Mouse (Mus musculus) megakaryocyte-erythroid progenitor cell, adult 5-6 weeks (primary cell): Measurements from ENCODE around the gene L3mbtl4. TPM values are rescaled to one million over a fixed set of nuclear protein-coding genes. Genes with fewer than 3 reads are reported as not detected.

ENCODE experiments used
- ATAC-seq: replicated peaks from 2 replicates; pipeline ENCODE4 v1.8.0; 2016; ENCODE audit warnings: mild to moderate bottlenecking, inconsistent platforms; ENCODE audit not compliant: severe bottlenecking, poor library complexity, low FRiP score, low TSS enrichment
- total RNA-seq, 2 experiments: library from RNA; stranded (forward) in 1 of 2; stranded (reverse) in 1 of 2; fragments of 200-1000, 215-1000 nt in 1 of 2; fragments of >200 nt in 1 of 2; fragmentation: Nextera tagmentation in 1 of 2; gene quantifications; 2 replicates each; pipeline ENCODE4 v1.2.3; 2014 to 2017

Gene L3mbtl4
- total RNA-seq, 2 experiments from 2014 or later: not detected

DNA sequence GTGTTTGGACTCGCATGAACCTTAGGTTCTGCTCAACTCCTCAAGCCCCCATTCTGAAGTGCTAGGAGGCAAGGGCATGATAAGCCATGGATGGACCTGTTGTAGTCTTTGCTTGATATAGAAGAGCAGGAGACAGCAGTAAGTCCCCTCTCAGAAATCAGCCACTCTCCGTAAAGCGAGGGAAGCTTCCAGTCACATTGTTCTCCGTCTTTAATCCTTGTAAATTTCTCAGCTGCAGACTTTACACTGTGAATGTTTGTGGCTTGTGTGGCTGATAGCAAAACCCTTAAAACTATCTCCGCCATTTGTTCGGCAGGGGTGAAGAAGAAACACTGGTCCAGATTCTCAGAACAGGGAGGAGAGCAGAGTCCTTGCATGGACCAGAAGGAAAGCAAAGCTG is 552.7 kb downstream of the L3mbtl4 start, which contains the start of gene Tmem200c:
Gene Tmem200c, plus strand, starts transcription at position 301 of the 400 bp plus-strand sequence.
- no peak for ATAC-seq
